Mouse (Mus musculus) hindbrain, postnatal 0 days (tissue): ENCODE results near the gene Mipol1. TPM values are rescaled to one million over a fixed set of nuclear protein-coding genes. Genes with fewer than 3 reads are reported as not detected.

Experiments used
- ATAC-seq: fragments of 200-750 bp; cut with Nextera tagmentation; 2 replicates; pipeline ENCODE4 v1.8.0; 2017; ENCODE audit warnings: mild to moderate bottlenecking, moderate TSS enrichment, moderate library complexity
- DNase-seq: peaks from one replicate; pipeline ENCODE4 v3.0.0-alpha.2; 2015; ENCODE audit warnings: low spot score
- H3K27ac ChIP-seq: fragments of 300-500 bp; sonication (generic); 2 replicates; pipeline ENCODE4 v1.5.1; 2014; ENCODE audit warnings: mild to moderate bottlenecking
- H3K27me3 ChIP-seq: fragments of 300-500 bp; sonication (generic); 2 replicates; pipeline ENCODE4 v1.6.1; 2014; ENCODE audit warnings: low read length, mixed read lengths; ENCODE audit not compliant: insufficient read depth
- H3K36me3 ChIP-seq: fragments of 300-500 bp; sonication (generic); 2 replicates; pipeline ENCODE4 v1.6.1; 2014; ENCODE audit warnings: low read length, mixed read lengths; ENCODE audit not compliant: insufficient read depth
- H3K4me1 ChIP-seq: fragments of 300-500 bp; sonication (generic); 2 replicates; pipeline ENCODE4 v1.6.1; 2014; ENCODE audit warnings: antibody characterized with exemption, low read length, mixed read lengths; ENCODE audit not compliant: insufficient read depth
- H3K4me2 ChIP-seq: fragments of 300-500 bp; sonication (generic); 2 replicates; pipeline ENCODE4 v1.6.1; 2014; ENCODE audit warnings: low read depth, mild to moderate bottlenecking, low read length, moderate library complexity, mixed read lengths
- H3K4me3 ChIP-seq: fragments of 300-500 bp; sonication (generic); 2 replicates; pipeline ENCODE4 v1.5.1; 2014; ENCODE audit warnings: low read length
- H3K9ac ChIP-seq: fragments of 300-500 bp; sonication (generic); replicated peaks from 2 replicates; pipeline ENCODE4 v1.6.1; 2014; ENCODE audit warnings: mild to moderate bottlenecking, low read length, moderate library complexity, mixed read lengths
- H3K9me3 ChIP-seq: fragments of 300-500 bp; sonication (generic); 2 replicates; pipeline ENCODE4 v1.6.1; 2016; ENCODE audit warnings: low read length, mixed read lengths
- CTCF ChIP-seq: IDR thresholded peaks from 2 replicates; pipeline ENCODE4 v1.5.1; 2016; ENCODE audit warnings: antibody characterized with exemption, control low read depth, low read depth
- WGBS: fragments of 180-500 bp; shearing (Covaris S2); extraction: QIAGEN DNeasy Blood & Tissue Kit; methylation state at CpG from one replicate; pipeline ENCODE4 v1.1.7; 2014; 5-methylcytosine and 5-hydroxymethylcytosine counted together
- polyA plus RNA-seq: library from polyadenylated mRNA; unstranded; fragments of >200 nt; fragmentation: Nextera tagmentation; extraction: Ambion mirVana; gene quantifications from 2 replicates; pipeline ENCODE4 v1.2.1, GENCODE M21; 2015
- total RNA-seq: library from RNA; depleted of rRNA; stranded (reverse); fragments of >200 nt; gene quantifications from 2 replicates; pipeline ENCODE4 v1.2.3, GENCODE M21; 2014

Gene Mipol1
- total and polyA plus RNA-seq, 2 experiments from 2014 or later: 4.5 to 6.3 TPM

GRCm38 (mm10) chr12:57481823-57482222, 251.6 kb downstream of the Mipol1 start:
- WGBS: 57% methylated on average over 2 of the region's 2 CpGs
- TF ChIP-seq CTCF: no peak
- no peak overlapping the region for H3K4me3 ChIP-seq
- no peaks in the 10 kb centered on the region for H3K27me3 ChIP-seq
- H3K9me3 ChIP-seq: no peaks in the 10 kb centered on the region
- no peak overlapping the region for H3K4me2 ChIP-seq
- no peak overlapping the region for H3K9ac ChIP-seq
- no peaks in the 10 kb centered on the region for H3K36me3 ChIP-seq
- DNase-seq (no peak), ATAC-seq (no peak)
- no peak overlapping the region for H3K27ac ChIP-seq
- no peaks in the 10 kb centered on the region for H3K4me1 ChIP-seq

- DNase-seq (no peak), ATAC-seq (no peak)
- 83% methylated on average over 6 of the region's 6 CpGs for WGBS
- no peak overlapping the region for H3K9ac ChIP-seq
- no peaks in the 10 kb centered on the region for H3K9me3 ChIP-seq
- no peak overlapping the region for H3K27ac ChIP-seq
- no peaks in the 10 kb centered on the region for H3K27me3 ChIP-seq
- H3K4me1 ChIP-seq: no peaks in the 10 kb centered on the region
- no peak overlapping the region for H3K4me3 ChIP-seq
- H3K4me2 ChIP-seq: no peak overlapping the region
- no peaks in the 10 kb centered on the region for H3K36me3 ChIP-seq
- no peak for TF ChIP-seq CTCF
Observed at GRCm38 (mm10) chr12:57496347-57497119, 266.3 kb downstream of the Mipol1 start.

GRCm38 (mm10) chr12:57500246-57500645, 270.0 kb downstream of the Mipol1 start:
- DNase-seq (no peak), ATAC-seq (no peak)

GRCm38 (mm10) chr12:57505329-57505728, 275.1 kb downstream of the Mipol1 start:
- Histone ChIP-seq H3K9me3 (no peaks in the 10 kb centered on the region), H3K27ac (no peak overlapping the region), H3K9ac (no peak overlapping the region), H3K4me2 (no peak overlapping the region), H3K4me1 (no peaks in the 10 kb centered on the region), H3K4me3 (no peak overlapping the region), H3K27me3 (no peaks in the 10 kb centered on the region), H3K36me3 (no peaks in the 10 kb centered on the region)
- 64% methylated on average over 7 of the region's 7 CpGs for WGBS
- no peak for DNase-seq
- no peak for TF ChIP-seq CTCF
- no peak for ATAC-seq

More at GRCm38 (mm10) chr12:57500246-57500645, 270.0 kb downstream of the Mipol1 start:
- H3K36me3 ChIP-seq: no peaks in the 10 kb centered on the region
- no peaks in the 10 kb centered on the region for H3K9me3 ChIP-seq
- H3K4me1 ChIP-seq: no peaks in the 10 kb centered on the region
- TF ChIP-seq CTCF: no peak
- no peak overlapping the region for H3K4me3 ChIP-seq
- WGBS: 87% methylated on average over 7 of the region's 7 CpGs
- H3K27me3 ChIP-seq: no peaks in the 10 kb centered on the region
- H3K4me2 ChIP-seq: no peak overlapping the region
- no peak overlapping the region for H3K9ac ChIP-seq
- no peak overlapping the region for H3K27ac ChIP-seq

GRCm38 (mm10) chr12:57508938-57509337, 278.7 kb downstream of the Mipol1 start:
- no peak for ATAC-seq
- DNase-seq: no peak
- WGBS: 40% methylated on average over 11 of the region's 11 CpGs

GRCm38 (mm10) chr12:57509726-57510125, 279.5 kb downstream of the Mipol1 start:
- Histone ChIP-seq H3K9ac (no peak overlapping the region), H3K36me3 (no peaks in the 10 kb centered on the region), H3K4me3 (no peak overlapping the region), H3K27ac (no peak overlapping the region), H3K4me2 (no peak overlapping the region), H3K27me3 (no peaks in the 10 kb centered on the region), H3K9me3 (no peaks in the 10 kb centered on the region), H3K4me1 (no peaks in the 10 kb centered on the region)
- ATAC-seq (no peak), DNase-seq (no peak)
- 75% methylated on average over 4 of the region's 4 CpGs for WGBS
- TF ChIP-seq CTCF: no peak

More at GRCm38 (mm10) chr12:57508938-57509337, 278.7 kb downstream of the Mipol1 start:
- Histone ChIP-seq H3K27ac (no peak overlapping the region), H3K9me3 (no peaks in the 10 kb centered on the region), H3K4me2 (no peak overlapping the region), H3K27me3 (no peaks in the 10 kb centered on the region), H3K4me1 (no peaks in the 10 kb centered on the region), H3K4me3 (no peak overlapping the region), H3K9ac (no peak overlapping the region), H3K36me3 (no peaks in the 10 kb centered on the region)
- no peak for TF ChIP-seq CTCF

- Histone ChIP-seq H3K27me3 (no peaks in the 10 kb centered on the region), H3K4me3 (no peak overlapping the region), H3K27ac (no peak overlapping the region), H3K36me3 (no peaks in the 10 kb centered on the region), H3K4me2 (no peak overlapping the region), H3K4me1 (no peaks in the 10 kb centered on the region), H3K9me3 (no peaks in the 10 kb centered on the region), H3K9ac (no peak overlapping the region)
- WGBS: 83% methylated on average over 4 of the region's 4 CpGs
- TF ChIP-seq CTCF: no peak
- no peak for ATAC-seq
- no peak for DNase-seq
Observed at GRCm38 (mm10) chr12:57511127-57511526, 280.9 kb downstream of the Mipol1 start.
